Mouse (Mus musculus) limb, embryonic 13.5 days (tissue): ENCODE measurements around the gene Slc7a1. TPM values are rescaled to one million over a fixed set of nuclear protein-coding genes. Genes with fewer than 3 reads are reported as not detected.

ENCODE experiments used
- ATAC-seq: fragments of 200-750 bp; cut with Nextera tagmentation; 2 replicates; pipeline ENCODE4 v1.8.0; 2017; ENCODE audit warnings: low read depth, moderate number of reproducible peaks, moderate TSS enrichment; ENCODE audit not compliant: low FRiP score
- H3K27ac ChIP-seq: fragments of 300-500 bp; sonication (generic); 2 replicates; pipeline ENCODE4 v1.5.1; 2015; ENCODE audit warnings: inconsistent platforms, mild to moderate bottlenecking, moderate library complexity
- H3K27me3 ChIP-seq: fragments of 300-500 bp; sonication (generic); 2 replicates; pipeline ENCODE4 v1.6.1; 2015; ENCODE audit warnings: mild to moderate bottlenecking, inconsistent platforms
- H3K36me3 ChIP-seq: fragments of 300-500 bp; sonication (generic); 2 replicates; pipeline ENCODE4 v1.6.1; 2015; ENCODE audit warnings: inconsistent platforms, mild to moderate bottlenecking, moderate library complexity
- H3K4me1 ChIP-seq: fragments of 300-500 bp; sonication (generic); 2 replicates; pipeline ENCODE4 v1.6.1; 2015; ENCODE audit warnings: inconsistent platforms
- H3K4me2 ChIP-seq: fragments of 300-500 bp; sonication (generic); replicated peaks from 2 replicates; pipeline ENCODE4 v1.6.1; 2015; ENCODE audit warnings: inconsistent platforms, mild to moderate bottlenecking, moderate library complexity
- H3K4me3 ChIP-seq: fragments of 300-500 bp; sonication (generic); 2 replicates; pipeline ENCODE4 v1.5.1; 2015; ENCODE audit warnings: moderate library complexity, mild to moderate bottlenecking, inconsistent platforms
- H3K9ac ChIP-seq: fragments of 300-500 bp; sonication (generic); 2 replicates; pipeline ENCODE4 v1.6.1; 2015; ENCODE audit warnings: mild to moderate bottlenecking, inconsistent platforms
- H3K9me3 ChIP-seq: fragments of 300-500 bp; sonication (generic); 2 replicates; pipeline ENCODE4 v1.6.1; 2016; ENCODE audit warnings: inconsistent platforms
- WGBS: fragments of 180-500 bp; shearing (Covaris S2); methylation state at CpG from one replicate; pipeline ENCODE4 v1.1.7; 2015; 5-methylcytosine and 5-hydroxymethylcytosine counted together
- polyA plus RNA-seq: library from polyadenylated mRNA; unstranded; fragments of >200 nt; fragmentation: Nextera tagmentation; extraction: Ambion mirVana; gene quantifications from 2 replicates; pipeline ENCODE4 v1.2.1, GENCODE M21; 2015

Gene Slc7a1
- polyA plus RNA-seq, 1 experiment from 2014 or later = 14.9 TPM

DNA sequence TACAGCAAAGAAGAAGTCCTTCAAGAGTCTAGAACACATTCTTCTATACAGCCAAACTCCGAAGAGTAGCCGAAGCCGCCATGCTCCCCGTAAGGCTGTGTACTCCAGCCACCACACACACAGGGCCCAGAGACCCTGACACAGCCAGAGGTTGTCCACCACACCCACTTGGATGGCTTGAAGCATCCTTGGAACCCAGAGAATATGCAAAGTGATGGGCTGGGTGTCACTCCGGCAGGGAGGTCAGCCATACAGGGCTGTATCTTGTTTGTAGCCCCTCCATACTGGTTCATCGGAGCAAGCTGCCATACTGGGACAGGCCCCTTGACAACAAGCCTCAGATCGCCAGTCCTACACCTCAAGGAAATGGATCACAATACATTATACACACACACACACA is 37.4 kb downstream of the Slc7a1 start:
- no peak overlapping the region for H3K4me3 ChIP-seq
- H3K27me3 ChIP-seq = no peaks in the 10 kb centered on the region
- 0 out of 2 replicates have a peak, but pooled peaks cover 3% of the 10 kb centered on the region for H3K36me3 ChIP-seq
- no peak overlapping the region for H3K27ac ChIP-seq
- H3K9me3 ChIP-seq = no peaks in the 10 kb centered on the region
- no peak overlapping the region for H3K9ac ChIP-seq
- H3K4me2 ChIP-seq = no peak overlapping the region
- H3K4me1 ChIP-seq = peaks cover 24% of the 10 kb centered on the region
- ATAC-seq = no peak
- WGBS = 93% methylated on average over 7 of the region's 7 CpGs

DNA sequence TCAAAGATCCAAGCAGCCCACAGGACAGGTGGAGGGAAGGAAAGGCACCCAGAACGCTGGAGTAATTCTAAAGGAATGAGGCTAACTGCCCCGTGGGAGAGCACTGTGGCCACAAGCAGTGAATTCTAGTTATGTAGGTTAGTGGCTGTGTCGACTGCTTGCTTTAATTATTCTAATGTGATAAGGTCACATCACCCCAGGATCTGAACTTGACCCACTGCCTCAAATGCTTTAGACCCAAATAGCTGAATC is 38.0 kb downstream of the Slc7a1 start:
- no peak overlapping the region for H3K4me2 ChIP-seq

GRCm38 (mm10) chr5:148360922-148361758 is 38.6 kb downstream of the Slc7a1 start:
- ATAC-seq = no peak

More for the DNA sequence above, 38.0 kb downstream of the Slc7a1 start:
- 0 out of 2 replicates have a peak, but pooled peaks cover 7% of the 10 kb centered on the region for H3K36me3 ChIP-seq
- no peak overlapping the region for H3K9ac ChIP-seq
- no peak for ATAC-seq
- no peaks in the 10 kb centered on the region for H3K27me3 ChIP-seq
- 28% methylated on average over 3 of the region's 3 CpGs for WGBS
- no peak overlapping the region for H3K27ac ChIP-seq
- peaks cover 23% of the 10 kb centered on the region for H3K4me1 ChIP-seq
- no peak overlapping the region for H3K4me3 ChIP-seq
- H3K9me3 ChIP-seq = no peaks in the 10 kb centered on the region

GRCm38 (mm10) chr5:148359131-148359530 is 40.6 kb downstream of the Slc7a1 start:
- H3K27me3 ChIP-seq = no peaks in the 10 kb centered on the region
- H3K9ac ChIP-seq = no peak overlapping the region
- H3K27ac ChIP-seq = no peak overlapping the region
- H3K4me1 ChIP-seq = peaks cover 25% of the 10 kb centered on the region
- no peak overlapping the region for H3K4me3 ChIP-seq
- H3K4me2 ChIP-seq = no peak overlapping the region
- no peak for ATAC-seq
- WGBS = 91% methylated on average over 11 of the region's 11 CpGs
- no peaks in the 10 kb centered on the region for H3K9me3 ChIP-seq
- H3K36me3 ChIP-seq = 0 out of 2 replicates have a peak, but pooled peaks cover 7% of the 10 kb centered on the region

More at GRCm38 (mm10) chr5:148360922-148361758, 38.6 kb downstream of the Slc7a1 start:
- Histone ChIP-seq H3K27ac (no peak overlapping the region), H3K9me3 (no peaks in the 10 kb centered on the region), H3K4me3 (no peak overlapping the region), H3K4me1 (peaks cover 19% of the 10 kb centered on the region), H3K36me3 (0 out of 2 replicates have a peak, but pooled peaks cover 7% of the 10 kb centered on the region), H3K4me2 (no peak overlapping the region), H3K9ac (no peak overlapping the region), H3K27me3 (no peaks in the 10 kb centered on the region)
- WGBS = 57% methylated on average over 16 of the region's 16 CpGs

DNA sequence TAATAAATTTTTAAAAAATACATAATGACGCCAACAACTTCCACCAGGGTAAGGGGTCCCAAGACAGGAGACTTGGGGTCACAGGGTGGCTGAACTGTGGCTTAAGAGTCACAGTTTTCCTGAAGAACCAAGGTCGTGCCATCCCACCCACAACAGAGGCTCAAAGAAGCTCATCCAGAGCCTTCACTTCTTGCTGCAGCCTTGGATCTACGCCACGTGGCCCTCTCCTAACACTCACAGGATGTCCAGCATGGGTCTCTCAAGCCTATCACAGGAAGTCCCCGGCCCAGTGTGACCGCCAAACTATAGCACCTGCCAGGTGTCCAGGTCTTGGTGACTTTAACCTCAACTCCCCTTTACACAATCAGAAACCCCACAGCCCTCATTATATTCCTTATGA is 42.5 kb downstream of the Slc7a1 start:
- Histone ChIP-seq H3K4me2 (no peak overlapping the region), H3K27me3 (no peaks in the 10 kb centered on the region), H3K4me1 (peaks cover 24% of the 10 kb centered on the region), H3K27ac (no peak overlapping the region), H3K9ac (no peak overlapping the region), H3K4me3 (no peak overlapping the region), H3K36me3 (0 out of 2 replicates have a peak, but pooled peaks cover 8% of the 10 kb centered on the region), H3K9me3 (no peaks in the 10 kb centered on the region)
- no peak for ATAC-seq
- WGBS = 92% methylated on average over 6 of the region's 6 CpGs

- H3K4me3 ChIP-seq = no peak overlapping the region
- H3K4me1 ChIP-seq = peaks cover 14% of the 10 kb centered on the region
- 0 out of 2 replicates have a peak, but pooled peaks cover 10% of the 10 kb centered on the region for H3K36me3 ChIP-seq
- no peaks in the 10 kb centered on the region for H3K9me3 ChIP-seq
- no peak overlapping the region for H3K9ac ChIP-seq
- H3K4me2 ChIP-seq = no peak overlapping the region
- no peak for ATAC-seq
- WGBS = 87% methylated on average over 3 of the region's 3 CpGs
- H3K27me3 ChIP-seq = no peaks in the 10 kb centered on the region
- H3K27ac ChIP-seq = no peak overlapping the region
These were observed 43.9 kb downstream of the Slc7a1 start for GRCm38 (mm10) chr5:148355822-148356221.

DNA sequence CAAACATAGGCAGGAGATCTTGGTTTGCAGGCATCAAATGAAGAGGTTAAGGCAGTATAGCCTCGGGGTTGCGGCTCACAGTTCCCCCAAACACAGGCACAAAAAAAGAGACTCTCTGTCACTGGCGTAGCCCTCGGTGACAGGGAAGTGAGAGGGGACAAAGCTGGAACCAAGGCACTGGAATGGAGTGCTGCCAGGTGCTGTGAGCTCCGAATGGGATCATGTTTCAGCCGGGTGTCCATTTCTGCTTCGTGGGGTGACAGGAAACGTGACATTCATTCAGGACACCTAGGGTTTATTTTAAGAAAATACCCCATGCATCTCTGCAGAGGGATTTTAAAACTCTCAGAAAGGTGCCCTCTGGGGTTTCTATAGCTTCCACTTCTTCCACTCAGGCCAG is 45.2 kb downstream of the Slc7a1 start:
- Histone ChIP-seq H3K9me3 (no peaks in the 10 kb centered on the region), H3K4me3 (no peak overlapping the region), H3K27me3 (no peaks in the 10 kb centered on the region), H3K27ac (no peak overlapping the region), H3K9ac (no peak overlapping the region), H3K4me1 (peaks cover 21% of the 10 kb centered on the region), H3K4me2 (no peak overlapping the region), H3K36me3 (0 out of 2 replicates have a peak, but pooled peaks cover 10% of the 10 kb centered on the region)
- no peak for ATAC-seq
- 44% methylated on average over 8 of the region's 8 CpGs for WGBS

- ATAC-seq = no peak
- Histone ChIP-seq H3K9me3 (no peaks in the 10 kb centered on the region), H3K4me3 (no peak overlapping the region), H3K4me2 (no peak overlapping the region), H3K4me1 (peaks cover 27% of the 10 kb centered on the region), H3K9ac (no peak overlapping the region), H3K27ac (no peak overlapping the region), H3K27me3 (no peaks in the 10 kb centered on the region), H3K36me3 (0 out of 2 replicates have a peak, but pooled peaks cover 10% of the 10 kb centered on the region)
- WGBS = 66% methylated on average over 16 of the region's 16 CpGs
These were observed 46.3 kb downstream of the Slc7a1 start for GRCm38 (mm10) chr5:148353429-148353828.

DNA sequence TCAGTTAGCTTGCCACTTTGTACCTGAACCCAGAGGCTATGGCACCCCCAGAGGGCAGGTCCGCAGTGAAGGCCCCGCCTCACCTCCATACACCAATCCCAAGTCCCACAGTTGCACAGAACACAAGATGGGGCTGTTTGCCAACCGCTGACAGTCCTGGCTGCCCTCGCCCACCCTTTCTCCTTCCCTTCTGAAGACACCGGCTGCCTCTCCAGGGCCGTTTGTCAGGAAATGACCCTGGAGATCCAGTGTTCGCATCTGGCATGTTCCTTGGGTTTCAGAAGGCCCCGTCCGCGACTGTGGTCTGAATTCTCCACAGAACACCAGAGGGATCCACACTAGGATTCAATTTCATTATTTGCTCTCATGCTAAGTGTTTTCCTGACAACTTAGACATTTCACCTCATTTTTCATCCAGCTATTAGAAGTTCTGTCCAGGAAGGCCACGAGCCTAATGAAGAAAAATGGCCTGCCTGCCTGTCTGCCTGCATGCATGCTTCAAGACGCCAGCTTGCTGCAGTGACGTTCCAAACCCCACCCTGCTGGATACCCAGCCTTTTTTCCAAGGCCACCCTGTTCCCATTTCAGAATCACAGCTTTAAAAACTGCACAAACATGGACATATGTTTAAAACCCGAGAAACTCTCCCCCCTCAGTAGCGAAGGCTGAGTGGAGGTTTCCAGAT is 50.2 kb downstream of the Slc7a1 start:
- H3K9ac ChIP-seq = no peak overlapping the region
- 0 out of 2 replicates have a peak overlapping the region, but pooled peaks have one; percentile 15 for H3K27ac ChIP-seq
- peaks cover 7% of the 10 kb centered on the region; the same call in 1 of the 2 replicates for H3K36me3 ChIP-seq
- H3K4me3 ChIP-seq = no peak overlapping the region
- WGBS = 42% methylated on average over 15 of the region's 15 CpGs
- H3K4me2 ChIP-seq = no peak overlapping the region
- no peaks in the 10 kb centered on the region for H3K27me3 ChIP-seq
- ATAC-seq = no peak
- H3K4me1 ChIP-seq = peaks cover 32% of the 10 kb centered on the region
- no peaks in the 10 kb centered on the region for H3K9me3 ChIP-seq

GRCm38 (mm10) chr5:148348153-148348552 is 51.6 kb downstream of the Slc7a1 start:
- no peak overlapping the region for H3K9ac ChIP-seq
- no peak overlapping the region for H3K27ac ChIP-seq
- H3K4me2 ChIP-seq = no peak overlapping the region
- peaks cover 29% of the 10 kb centered on the region for H3K4me1 ChIP-seq
- no peak overlapping the region for H3K4me3 ChIP-seq
- WGBS = 60% methylated on average over 8 of the region's 8 CpGs
- peaks cover 7% of the 10 kb centered on the region; the same call in 1 of the 2 replicates for H3K36me3 ChIP-seq
- H3K27me3 ChIP-seq = no peaks in the 10 kb centered on the region
- ATAC-seq = no peak
- H3K9me3 ChIP-seq = no peaks in the 10 kb centered on the region

DNA sequence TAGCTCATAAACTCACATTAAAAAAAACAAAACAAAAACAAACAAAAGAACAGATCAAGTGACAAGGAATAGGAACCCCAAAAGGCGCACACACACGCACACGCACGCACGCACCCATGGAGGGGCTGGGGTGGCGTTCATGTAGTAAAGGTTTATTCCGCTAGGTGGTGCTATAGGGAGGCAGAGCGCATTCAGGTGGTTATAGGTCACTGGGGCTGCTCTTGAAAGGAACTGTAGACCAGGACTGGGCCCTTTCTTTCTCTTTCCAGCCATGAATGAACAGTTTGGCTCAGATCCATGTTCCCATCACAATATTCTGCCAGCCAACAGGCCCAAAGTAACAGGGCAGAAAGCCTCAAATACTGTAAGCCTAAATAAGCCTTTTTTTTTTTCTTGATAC is 53.2 kb downstream of the Slc7a1 start:
- 84% methylated on average over 8 of the region's 8 CpGs for WGBS

DNA sequence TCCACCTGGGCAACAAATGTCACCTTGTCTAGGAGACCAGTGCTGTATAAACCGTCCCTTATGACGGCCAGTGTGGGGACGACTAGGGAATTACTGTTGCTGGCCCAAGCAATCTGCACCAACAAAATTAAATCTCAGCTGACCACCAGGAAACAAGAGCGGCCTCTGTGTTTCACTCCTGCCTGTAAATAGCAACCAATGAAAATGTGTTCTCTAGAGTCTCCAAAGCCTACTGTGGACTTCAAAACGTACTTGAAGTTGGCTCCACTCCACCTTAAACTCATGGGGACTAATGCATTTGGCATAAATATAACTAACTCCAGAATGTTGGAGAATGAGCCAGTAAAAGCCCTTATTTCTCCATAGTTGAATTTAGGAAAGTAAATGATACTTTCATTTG is 55.3 kb downstream of the Slc7a1 start:
- peaks cover 34% of the 10 kb centered on the region for H3K4me1 ChIP-seq
- H3K4me3 ChIP-seq = no peak overlapping the region
- H3K4me2 ChIP-seq = 0 out of 2 replicates have a peak overlapping the region, but pooled peaks have one; percentile 16
- H3K27me3 ChIP-seq = no peaks in the 10 kb centered on the region
- peaks cover 5% of the 10 kb centered on the region; the same call in 1 of the 2 replicates for H3K36me3 ChIP-seq
- peak overlapping the region; percentile 70 for H3K27ac ChIP-seq
- peak; percentile 10; the same call in 1 of the 2 replicates for ATAC-seq
- 53% methylated on average over 5 of the region's 5 CpGs for WGBS
- no peaks in the 10 kb centered on the region for H3K9me3 ChIP-seq
- H3K9ac ChIP-seq = no peak overlapping the region

More for the DNA sequence above, 53.2 kb downstream of the Slc7a1 start:
- H3K27ac ChIP-seq = no peak overlapping the region
- no peak overlapping the region for H3K4me3 ChIP-seq
- no peak overlapping the region for H3K9ac ChIP-seq
- H3K4me2 ChIP-seq = no peak overlapping the region
- H3K9me3 ChIP-seq = no peaks in the 10 kb centered on the region
- ATAC-seq = no peak
- no peaks in the 10 kb centered on the region for H3K27me3 ChIP-seq
- peaks cover 5% of the 10 kb centered on the region; the same call in 1 of the 2 replicates for H3K36me3 ChIP-seq
- H3K4me1 ChIP-seq = peaks cover 43% of the 10 kb centered on the region
